Mouse (Mus musculus): ENCODE data around the gene Ano3.

DNA sequence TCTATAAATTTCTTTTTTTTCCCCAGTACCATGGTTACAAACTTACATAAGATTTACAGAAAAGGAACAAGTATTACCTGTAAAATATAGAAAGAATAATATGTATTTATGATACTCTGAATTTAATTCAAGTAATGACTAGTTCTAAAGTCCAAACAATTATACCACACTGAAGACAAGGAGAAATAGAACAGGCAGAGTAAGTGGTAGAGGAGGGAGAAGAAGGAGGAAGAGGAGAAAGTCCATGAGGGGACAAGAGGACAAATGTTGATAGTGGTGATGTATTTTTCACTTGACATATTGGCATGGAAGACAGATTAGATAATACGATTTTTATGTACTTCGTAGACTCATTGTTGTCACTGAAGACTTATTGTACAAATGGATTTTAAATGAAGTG lies 19.4 kb upstream of the Ano3 start:
- TF ChIP-seq POLR2A (IDR thresholded peaks at IDR 0.05; ENCODE audit: extremely low read depth, insufficient read depth, low read length) = no peak
- no peak for TF ChIP-seq CTCF (IDR thresholded peaks at IDR 0.05; ENCODE audit: extremely low read depth, insufficient read depth, low read length)

Data from cortical plate, adult 2 months (tissue).